Mouse (Mus musculus) small intestine, adult 2 months (tissue): Measurements from ENCODE around the gene Sema6c.

Experiments
- CTCF ChIP-seq: fragments of 200-500 bp; IDR thresholded peaks from 2 replicates; pipeline ENCODE4 v1.5.1; 2012; ENCODE audit warnings: low read depth, mild to moderate bottlenecking, control low read depth, inconsistent platforms, low read length, moderate library complexity, mixed read lengths; ENCODE audit not compliant: insufficient replicate concordance, insufficient read length; ENCODE audit errors: extremely low read depth
- POLR2A ChIP-seq: fragments of 200-500 bp; IDR thresholded peaks from 2 replicates; pipeline ENCODE4 v1.6.1; 2012; ENCODE audit warnings: low read depth, mild to moderate bottlenecking, control low read depth, inconsistent platforms, low read length, moderate library complexity

- TF ChIP-seq CTCF (no peak), POLR2A (no peak)
Observed at GRCm38 (mm10) chr3:95199101-95199500, 38.8 kb downstream of the Sema6c start.
